Mouse (Mus musculus): ENCODE data around the gene Macf1.
"Not testable (repeated sequence)": the region's sequence is repeated elsewhere in the genome, so short reads cannot be mapped to it uniquely, and the experiment has no call there.

The Macf1 gene

GRCm38 (mm10) chr4:123635428-123635827, 48.7 kb downstream of the Macf1 start:
- DNase-seq (ENCODE audit: low read depth, low spot score): peak; percentile 83

DNA sequence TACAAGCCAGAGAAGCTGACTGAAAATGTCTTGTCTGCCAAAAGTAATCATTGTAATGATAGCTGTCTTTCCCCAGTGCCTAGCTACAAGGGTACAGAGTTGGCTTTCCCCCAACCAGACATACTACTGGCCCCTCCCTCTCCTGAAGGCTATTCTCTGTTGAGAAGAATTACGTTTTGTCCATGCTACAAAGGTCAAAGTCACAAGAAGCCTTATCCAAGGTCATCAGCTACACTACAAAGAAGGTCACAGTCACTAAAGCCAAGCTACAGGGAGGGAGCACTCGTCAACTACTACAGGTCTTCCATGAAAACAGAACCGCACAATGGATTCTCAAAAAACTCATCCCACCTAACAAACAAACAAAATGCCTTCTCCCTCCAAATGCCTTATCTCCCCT, 49.7 kb downstream of the Macf1 start:
- peak; percentile 75 for DNase-seq (ENCODE audit: low read depth, low spot score)

DNA sequence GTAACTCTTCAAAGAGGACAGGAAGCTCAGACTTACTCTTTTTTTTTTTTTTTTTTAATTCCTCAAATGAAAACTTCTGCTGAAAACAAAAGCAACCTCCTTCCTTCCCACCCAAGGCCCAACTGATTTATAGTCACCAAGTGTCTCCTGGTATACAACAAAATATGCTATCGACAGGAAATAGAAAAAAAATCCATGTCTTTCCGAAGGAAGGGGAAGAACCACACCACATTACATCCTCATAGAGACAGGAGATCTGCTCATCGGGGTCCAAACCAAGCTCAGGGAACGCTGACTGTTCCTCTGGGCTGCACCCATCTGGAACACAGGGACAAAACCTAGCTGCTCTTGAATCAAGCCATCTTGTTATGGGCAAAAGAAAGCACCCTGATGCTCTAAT, 50.3 kb downstream of the Macf1 start:
- no peak for DNase-seq (ENCODE audit: low read depth, low spot score)

DNA sequence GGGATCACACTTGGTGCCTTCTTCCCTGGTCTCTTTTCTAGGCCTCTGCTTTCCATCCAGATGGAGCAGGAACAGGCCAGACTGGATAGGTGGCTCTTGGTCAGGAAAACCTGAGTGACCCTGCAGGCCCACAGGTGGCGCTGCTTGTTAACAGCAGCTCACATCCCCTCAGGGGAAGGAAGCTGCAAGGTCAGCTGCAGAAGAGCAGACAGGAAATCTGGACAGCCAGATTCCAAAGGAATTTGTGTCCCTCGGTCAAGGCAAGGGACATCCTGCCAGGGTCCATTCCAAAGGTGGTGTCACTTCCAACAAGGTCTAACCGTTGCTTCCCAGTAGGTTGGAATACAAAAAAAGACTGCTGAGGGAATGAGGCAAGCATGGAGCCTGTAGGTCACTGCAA, 50.8 kb downstream of the Macf1 start:
- DNase-seq (ENCODE audit: low read depth, low spot score): peak; percentile 93

- not testable (repeated sequence) for DNase-seq (ENCODE audit: low read depth, low spot score)
Observed at GRCm38 (mm10) chr4:123632116-123632515, 52.0 kb downstream of the Macf1 start.

DNA sequence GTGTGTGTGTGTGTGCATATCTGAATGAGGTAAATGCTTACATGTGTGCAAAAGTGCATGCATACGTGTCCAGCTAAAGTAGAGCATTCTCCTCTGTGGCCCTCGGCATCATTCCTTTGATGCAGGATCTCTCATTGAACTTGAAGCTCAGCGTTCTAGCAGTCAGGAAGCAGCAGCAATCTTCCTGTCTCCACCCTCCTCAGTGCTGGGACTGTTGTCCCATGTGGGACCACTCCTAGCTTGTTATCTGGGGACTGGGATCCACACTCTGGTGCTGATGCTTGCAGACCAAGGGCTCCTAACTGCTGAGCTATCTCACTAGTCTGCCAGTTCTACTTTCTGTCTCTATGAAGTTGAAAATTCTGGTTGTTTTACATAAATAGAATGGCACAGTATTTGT, 52.5 kb downstream of the Macf1 start:
- DNase-seq (ENCODE audit: low read depth, low spot score): peak; percentile 72

DNA sequence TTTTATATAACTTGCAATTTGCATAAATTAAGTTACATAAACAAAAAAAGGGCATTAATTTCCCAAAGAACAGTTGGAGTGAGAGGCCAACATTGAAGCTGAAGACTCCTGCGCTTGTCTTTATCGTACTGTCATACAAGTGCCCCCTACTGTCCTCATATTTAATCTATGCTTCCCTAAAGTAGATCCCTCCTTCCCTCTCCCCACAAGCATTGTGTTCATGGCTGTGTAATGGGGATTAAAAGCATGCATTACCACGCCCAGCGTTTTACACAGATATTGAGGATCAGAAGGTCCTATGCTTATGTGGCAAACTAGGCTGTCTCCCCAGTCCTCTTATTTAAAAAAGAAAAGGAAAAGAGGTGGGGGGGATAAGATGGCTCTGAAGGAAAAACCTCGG, 56.5 kb downstream of the Macf1 start:
- peak; percentile 66 for DNase-seq (ENCODE audit: low read depth, low spot score)

- DNase-seq (ENCODE audit: low read depth, low spot score): peak; percentile 94
Observed at GRCm38 (mm10) chr4:123625332-123626072, 58.7 kb downstream of the Macf1 start.

DNA sequence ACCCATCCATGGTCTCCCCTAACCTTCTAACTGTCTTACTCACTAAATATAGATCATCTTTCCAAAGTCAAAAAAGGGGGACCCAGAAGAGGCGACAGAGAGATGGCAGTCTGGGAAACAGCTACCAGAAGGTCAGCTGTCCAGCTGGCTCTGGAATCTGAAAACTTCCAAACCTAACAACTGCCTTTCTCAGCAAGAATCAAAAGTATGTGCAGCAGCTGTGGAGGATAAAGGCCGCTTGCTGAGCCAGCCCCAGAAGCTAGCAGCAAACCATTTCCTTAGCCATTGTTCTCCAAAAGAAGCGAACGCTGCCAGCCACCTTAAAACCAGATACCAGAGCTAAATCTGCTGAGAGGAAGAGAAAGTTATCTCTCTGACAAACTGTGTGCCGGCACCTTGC, 59.7 kb downstream of the Macf1 start:
- peak; percentile 92 for DNase-seq (ENCODE audit: low read depth, low spot score)

DNA sequence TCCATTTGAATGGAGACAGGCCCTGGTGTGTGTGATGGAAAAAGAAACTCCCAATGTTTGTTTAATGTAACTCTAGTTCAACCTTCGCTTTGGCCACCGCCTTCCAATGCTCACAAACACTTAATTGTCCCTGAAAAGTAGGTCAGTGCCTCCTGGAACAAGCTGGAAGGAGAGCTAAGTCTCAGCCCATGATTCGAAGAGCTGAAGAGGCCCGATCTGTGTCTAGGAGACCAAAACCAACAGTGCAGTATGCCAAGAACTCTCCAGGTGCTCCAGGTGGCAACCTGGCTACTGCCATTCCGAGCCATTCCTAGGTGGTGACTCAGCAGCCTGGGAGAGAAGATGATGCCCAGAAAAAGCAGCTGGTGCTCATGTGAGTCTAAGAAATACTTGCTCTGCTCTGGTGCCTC, 60.4 kb downstream of the Macf1 start:
- peak; percentile 58 for DNase-seq (ENCODE audit: low read depth, low spot score)

- no peak for DNase-seq (ENCODE audit: low read depth, low spot score)
Observed at GRCm38 (mm10) chr4:123621732-123622131, 62.4 kb downstream of the Macf1 start.

GRCm38 (mm10) chr4:123617727-123618389, 66.3 kb downstream of the Macf1 start:
- no peak for DNase-seq (ENCODE audit: low read depth, low spot score)

DNA sequence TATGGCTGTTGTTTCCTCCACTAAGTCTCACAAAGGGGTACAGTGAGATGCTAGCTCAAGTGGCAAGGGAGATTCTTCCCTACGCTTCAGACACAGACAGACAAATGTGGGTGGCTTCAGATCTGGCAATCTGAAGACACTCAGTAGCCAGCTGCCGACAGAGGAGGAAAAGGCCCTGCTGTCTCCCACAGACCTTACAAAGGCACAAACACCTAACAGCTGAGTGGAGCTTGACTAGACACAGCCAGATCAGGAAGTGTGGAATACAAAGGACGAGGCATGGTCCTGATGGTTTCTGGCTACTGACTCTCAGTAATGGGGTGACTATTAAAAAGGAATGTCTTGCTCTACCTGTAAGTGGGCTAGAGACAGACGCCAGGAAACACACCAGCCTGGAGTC, 67.2 kb downstream of the Macf1 start:
- DNase-seq (ENCODE audit: low read depth, low spot score): peak; percentile 59

GRCm38 (mm10) chr4:123616501-123616900, 67.7 kb downstream of the Macf1 start:
- DNase-seq (ENCODE audit: low read depth, low spot score): no peak

DNA sequence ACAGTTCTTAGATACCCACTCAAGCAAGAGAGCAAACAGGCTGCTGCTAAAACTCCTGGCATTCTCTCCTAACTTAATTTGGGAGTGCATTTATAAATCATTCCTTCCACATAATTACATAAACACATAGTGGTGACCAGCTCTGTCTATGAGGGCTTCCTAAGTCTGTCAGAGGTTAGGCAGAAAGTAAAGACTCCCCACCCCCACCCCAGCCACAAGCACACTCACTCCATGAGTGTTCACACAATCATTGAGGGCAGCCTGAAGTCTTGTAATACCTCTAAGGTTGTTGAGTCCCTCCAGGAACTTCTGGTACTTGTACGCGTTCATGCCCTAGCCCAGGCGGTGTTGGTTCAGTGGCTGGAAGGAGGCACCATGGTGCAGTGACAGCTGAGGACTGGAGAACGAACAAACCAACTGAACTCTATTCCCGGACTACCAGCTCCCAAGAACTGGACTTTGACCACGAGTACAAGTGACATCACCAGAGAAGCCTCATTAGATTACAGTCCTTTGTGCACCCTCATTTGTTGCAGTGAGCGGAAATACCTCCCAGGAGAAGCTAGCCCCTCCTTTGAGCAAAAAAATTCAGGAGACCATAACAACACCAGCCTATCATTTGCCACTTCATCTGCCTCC, 70.7 kb downstream of the Macf1 start:
- no peak for DNase-seq (ENCODE audit: low read depth, low spot score)

GRCm38 (mm10) chr4:123611940-123612339, 72.2 kb downstream of the Macf1 start:
- no peak for DNase-seq (ENCODE audit: low read depth, low spot score)

DNA sequence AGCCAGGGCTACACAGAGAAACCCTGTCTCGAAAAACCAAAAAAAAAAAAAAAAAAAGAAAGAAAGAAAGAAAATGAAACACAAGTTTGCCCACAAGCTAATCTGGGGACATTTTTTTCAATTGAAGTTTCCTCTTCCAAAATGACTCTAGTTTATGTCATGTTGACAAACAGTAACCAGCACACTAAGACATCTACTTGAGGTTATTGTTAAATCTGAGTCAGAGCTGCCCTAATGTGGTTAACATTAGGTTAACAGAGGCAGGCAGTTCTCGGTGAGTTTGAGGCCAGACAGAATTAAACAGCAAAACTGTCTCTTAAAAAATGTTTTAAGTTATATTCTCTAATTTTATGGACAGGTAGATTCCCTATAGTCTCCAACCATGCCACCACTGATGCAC, 72.9 kb downstream of the Macf1 start:
- DNase-seq (ENCODE audit: low read depth, low spot score): no peak

DNA sequence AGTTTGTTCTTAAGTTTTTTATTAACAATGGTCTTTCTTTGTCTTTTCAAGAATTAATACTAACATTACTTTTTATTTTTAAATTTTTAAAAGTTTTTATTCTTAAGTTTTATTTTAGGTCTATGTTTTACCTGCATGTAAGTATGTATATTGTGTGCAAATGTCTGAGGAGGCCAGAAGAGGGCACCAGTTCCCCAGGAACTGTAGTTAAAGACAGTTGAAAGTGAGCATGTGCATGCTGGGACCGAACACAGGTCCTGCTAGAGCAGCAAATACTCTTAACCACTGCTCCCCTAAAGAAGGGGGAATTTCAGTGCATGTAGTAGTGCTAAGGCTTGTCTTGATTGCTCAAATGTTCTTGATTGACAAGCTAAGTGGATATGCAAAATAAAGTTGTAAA, 77.0 kb downstream of the Macf1 start:
- peak; percentile 83 for DNase-seq (ENCODE audit: low read depth, low spot score)

- no peak for DNase-seq (ENCODE audit: low read depth, low spot score)
Observed at GRCm38 (mm10) chr4:123605948-123606347, 78.2 kb downstream of the Macf1 start.

DNA sequence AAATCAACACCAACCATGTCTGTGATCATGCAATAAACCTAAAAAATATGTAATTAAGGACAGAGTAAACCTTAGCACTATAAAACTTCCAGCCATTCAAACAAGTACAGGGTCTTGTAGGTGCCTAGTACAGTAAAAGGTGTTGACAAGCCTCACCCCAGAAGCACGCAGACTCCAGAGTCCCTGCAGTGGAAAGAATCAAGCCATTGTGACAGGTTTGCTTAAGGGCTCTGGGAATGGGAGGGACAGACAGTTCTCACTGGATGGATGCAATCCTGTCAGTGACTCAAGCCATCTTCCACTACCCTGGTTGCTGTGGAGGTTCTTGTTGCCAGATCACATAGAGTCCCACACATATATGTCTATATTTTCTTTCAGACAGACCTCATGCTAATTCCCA, 78.9 kb downstream of the Macf1 start:
- DNase-seq (ENCODE audit: low read depth, low spot score): no peak

GRCm38 (mm10) chr4:123602700-123603261, 81.4 kb downstream of the Macf1 start:
- DNase-seq (ENCODE audit: low read depth, low spot score): no peak

DNA sequence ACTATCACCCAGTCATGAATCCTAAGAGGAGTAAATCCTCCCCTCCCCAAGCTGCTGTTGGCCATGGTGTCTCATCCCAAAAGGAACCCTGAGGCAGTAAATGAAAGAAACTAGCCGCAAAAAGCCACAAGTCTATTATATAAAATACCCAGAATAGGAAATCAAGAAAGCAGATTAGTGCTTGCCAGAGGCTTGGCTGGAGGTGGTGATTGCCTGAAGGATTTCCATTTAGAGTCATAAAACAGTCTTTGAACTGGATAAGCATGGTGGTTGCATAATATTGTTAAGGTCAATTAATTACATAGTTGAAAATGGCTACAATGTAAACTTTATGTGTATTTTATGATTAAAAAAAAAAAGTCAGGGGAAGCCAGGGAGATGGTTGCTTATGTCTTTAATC, 83.1 kb downstream of the Macf1 start:
- no peak for DNase-seq (ENCODE audit: low read depth, low spot score)

All from ES-CJ7 (cell line).